ENCODE assay signal across 30 mouse cellular contexts in the genomic region with DNA sequence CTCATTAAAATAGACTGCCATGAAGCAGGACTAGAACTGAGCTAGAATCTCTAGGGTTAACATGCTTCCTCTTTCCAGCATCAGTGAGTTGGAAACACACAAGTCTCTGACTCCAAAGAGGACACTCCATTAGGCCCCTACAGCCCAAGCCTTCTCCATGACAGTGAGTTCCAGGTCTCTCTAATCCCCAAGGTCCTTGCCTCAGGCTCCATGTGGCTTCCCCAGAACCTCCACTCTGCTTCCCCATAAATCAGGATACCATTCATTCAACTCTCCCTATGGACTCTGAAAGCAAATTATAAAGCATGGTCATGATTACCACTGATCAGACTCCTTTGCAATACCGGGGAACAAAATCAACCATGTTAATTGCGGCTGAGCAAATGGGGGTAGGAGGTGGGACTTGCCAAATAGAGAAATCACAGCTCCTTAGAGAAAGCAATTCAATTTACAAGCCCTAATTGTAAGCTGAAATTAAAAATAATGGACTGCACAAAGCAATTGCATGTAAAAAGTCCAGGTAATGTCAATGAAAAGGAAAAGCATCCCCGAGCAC.
A peak's percentile ranks its signal among the peaks of the same experiment; 100 is the strongest.
DNase-seq lines count a peak whose midpoint lies in the region; ATAC-seq and TF ChIP-seq lines count a peak whose summit lies in the region.
"Had no signal": no experiment of that assay in that cellular context is flagged by ENCODE, and none has a peak within 500 bp of the region (broad histone marks: within the 10 kb centered on the region; RNA-seq: fewer than 3 reads in every experiment).

No protein-coding gene starts in this region.

- no peak overlapping the region for H3K9ac ChIP-seq in forebrain, embryonic 14.5 days (ENCODE audit: low read length)
- no peak overlapping the region for H3K9ac ChIP-seq in forebrain, embryonic 16.5 days (replicated peaks; ENCODE audit: low read depth, low read length)
- no peak overlapping the region for H3K9ac ChIP-seq in hindbrain, embryonic 14.5 days
- no peak overlapping the region for H3K9ac ChIP-seq in hindbrain, embryonic 11.5 days (ENCODE audit: low read depth, low read length)
- no peak overlapping the region for H3K9ac ChIP-seq in neural tube, embryonic 12.5 days
- H3K9ac ChIP-seq: embryonic facial prominence, embryonic 13.5 days; embryonic facial prominence, embryonic 15.5 days; forebrain, embryonic 12.5 days; forebrain, embryonic 15.5 days had no signal

- ATAC-seq in forebrain, embryonic 14.5 days, result no peak
- ATAC-seq in forebrain, embryonic 16.5 days, result no peak
- 0 out of 2 replicates have a peak, but pooled peaks have one; percentile 37 for ATAC-seq in hindbrain, embryonic 14.5 days (ENCODE audit: low FRiP score)
- no peak for ATAC-seq in hindbrain, embryonic 11.5 days (ENCODE audit: low FRiP score)
- ATAC-seq in neural tube, embryonic 12.5 days (ENCODE audit: low FRiP score, low read depth), result peak; percentile 17; the same call in 1 of the 2 replicates
- ATAC-seq: activated CD4-positive, CD25-positive, alpha-beta regulatory T cell, adult 4 months; CD4-positive, CD25-positive, alpha-beta regulatory T cell, adult 4 months; forebrain, embryonic 15.5 days; Patski had no signal

- WGBS in forebrain, embryonic 14.5 days, result 35% methylated on average over 3 of the region's 3 CpGs
- WGBS in forebrain, embryonic 16.5 days, result 33% methylated on average over 3 of the region's 3 CpGs
- WGBS in hindbrain, embryonic 14.5 days, result 63% methylated on average over 3 of the region's 3 CpGs
- WGBS in hindbrain, embryonic 11.5 days, result 87% methylated on average over 3 of the region's 3 CpGs
- WGBS in neural tube, embryonic 12.5 days, result 63% methylated on average over 3 of the region's 3 CpGs

- DNase-seq in forebrain, embryonic 14.5 days (ENCODE audit: low spot score), result peak; percentile 16
- DNase-seq in hindbrain, embryonic 14.5 days (ENCODE audit: low spot score), result no peak
- no peak for DNase-seq in hindbrain, embryonic 11.5 days (ENCODE audit: low spot score)
- no peak for DNase-seq in neural tube, embryonic 10.5 days (ENCODE audit: extremely low spot score, low spot score)
- DNase-seq in brain, embryonic 14.5 days (ENCODE audit: low read depth), result peak; percentile 57
- no peak for DNase-seq in right cerebral cortex, postnatal 10 days (ENCODE audit: low spot score in 2 of 2)
- DNase-seq: adrenal gland, adult 8-10 months; adrenal gland, postnatal 14 days; adrenal gland, postnatal 36 days; B cell, adult 2 months; cerebellum, adult 11 months; cerebellum, adult 18-20 months; cerebellum, adult 8-10 months; cerebellum, adult 9-11 months; cerebellum, postnatal 14 days; cerebellum, postnatal 36 days; embryo, embryonic 11 days had no signal

- H3K27ac ChIP-seq in forebrain, embryonic 14.5 days (ENCODE audit: low read depth, low read length), result no peak overlapping the region
- H3K27ac ChIP-seq in forebrain, embryonic 16.5 days (ENCODE audit: low read length), result no peak overlapping the region
- H3K27ac ChIP-seq in hindbrain, embryonic 14.5 days, result no peak overlapping the region
- no peak overlapping the region for H3K27ac ChIP-seq in hindbrain, embryonic 11.5 days (ENCODE audit: low read depth, low read length)
- H3K27ac ChIP-seq in neural tube, embryonic 12.5 days, result no peak overlapping the region
- H3K27ac ChIP-seq: embryonic facial prominence, embryonic 13.5 days; embryonic facial prominence, embryonic 15.5 days; forebrain, embryonic 10.5 days; forebrain, embryonic 12.5 days; forebrain, embryonic 15.5 days had no signal

- no peak for TF ChIP-seq POLR2A in brain, embryonic 14.5 days (IDR thresholded peaks at IDR 0.05; ENCODE audit: borderline replicate concordance, extremely low read depth, insufficient read depth, insufficient read length, poor library complexity, severe bottlenecking)

- H3K27me3 ChIP-seq in forebrain, embryonic 14.5 days (replicated peaks; ENCODE audit: control insufficient read depth, insufficient read depth, low read length), result no peaks in the 10 kb centered on the region
- H3K27me3 ChIP-seq in forebrain, embryonic 16.5 days (replicated peaks; ENCODE audit: control insufficient read depth, insufficient read depth, low read length), result no peaks in the 10 kb centered on the region
- no peaks in the 10 kb centered on the region for H3K27me3 ChIP-seq in hindbrain, embryonic 14.5 days (ENCODE audit: control insufficient read depth, insufficient read depth, low read length)
- no peaks in the 10 kb centered on the region for H3K27me3 ChIP-seq in hindbrain, embryonic 11.5 days (ENCODE audit: control insufficient read depth, insufficient read depth, low read length)
- no peaks in the 10 kb centered on the region for H3K27me3 ChIP-seq in neural tube, embryonic 12.5 days (replicated peaks)
- H3K27me3 ChIP-seq: CH12.LX; embryonic facial prominence, embryonic 13.5 days; embryonic facial prominence, embryonic 15.5 days; forebrain, embryonic 12.5 days; forebrain, embryonic 15.5 days; Patski had no signal

- no peak overlapping the region for H3K4me2 ChIP-seq in forebrain, embryonic 14.5 days (ENCODE audit: low read length)
- no peak overlapping the region for H3K4me2 ChIP-seq in forebrain, embryonic 16.5 days (ENCODE audit: low read length)
- no peak overlapping the region for H3K4me2 ChIP-seq in hindbrain, embryonic 14.5 days (replicated peaks)
- no peak overlapping the region for H3K4me2 ChIP-seq in hindbrain, embryonic 11.5 days (replicated peaks; ENCODE audit: low read depth, low read length)
- H3K4me2 ChIP-seq in neural tube, embryonic 12.5 days (replicated peaks), result no peak overlapping the region
- H3K4me2 ChIP-seq: embryonic facial prominence, embryonic 13.5 days; embryonic facial prominence, embryonic 15.5 days; forebrain, embryonic 12.5 days; forebrain, embryonic 15.5 days had no signal

- peaks cover 3% of the 10 kb centered on the region; the same call in 1 of the 2 replicates for H3K4me1 ChIP-seq in forebrain, embryonic 14.5 days (ENCODE audit: control insufficient read depth, insufficient read depth, low read length)
- H3K4me1 ChIP-seq in forebrain, embryonic 16.5 days (replicated peaks; ENCODE audit: control insufficient read depth, insufficient read depth, low read length), result no peaks in the 10 kb centered on the region
- H3K4me1 ChIP-seq in hindbrain, embryonic 14.5 days (replicated peaks; ENCODE audit: control insufficient read depth, insufficient read depth, low read length), result no peaks in the 10 kb centered on the region
- no peaks in the 10 kb centered on the region for H3K4me1 ChIP-seq in hindbrain, embryonic 11.5 days (replicated peaks; ENCODE audit: control insufficient read depth, insufficient read depth, low read length)
- no peaks in the 10 kb centered on the region for H3K4me1 ChIP-seq in neural tube, embryonic 12.5 days
- H3K4me1 ChIP-seq: embryonic facial prominence, embryonic 13.5 days; embryonic facial prominence, embryonic 15.5 days; forebrain, embryonic 10.5 days; forebrain, embryonic 12.5 days; forebrain, embryonic 15.5 days had no signal

- H3K9me3 ChIP-seq in forebrain, embryonic 14.5 days (replicated peaks; ENCODE audit: control insufficient read depth, low read length), result no peaks in the 10 kb centered on the region
- H3K9me3 ChIP-seq in forebrain, embryonic 16.5 days (ENCODE audit: control insufficient read depth, low read length), result no peaks in the 10 kb centered on the region
- no peaks in the 10 kb centered on the region for H3K9me3 ChIP-seq in hindbrain, embryonic 14.5 days (ENCODE audit: control insufficient read depth, low read length)
- no peaks in the 10 kb centered on the region for H3K9me3 ChIP-seq in hindbrain, embryonic 11.5 days (ENCODE audit: control insufficient read depth, low read length)
- no peaks in the 10 kb centered on the region for H3K9me3 ChIP-seq in neural tube, embryonic 12.5 days
- H3K9me3 ChIP-seq: embryonic facial prominence, embryonic 13.5 days; embryonic facial prominence, embryonic 15.5 days; forebrain, embryonic 10.5 days; forebrain, embryonic 12.5 days; forebrain, embryonic 15.5 days; G1E had no signal

- no peak overlapping the region for H3K4me3 ChIP-seq in forebrain, embryonic 14.5 days (ENCODE audit: low read depth, low read length)
- H3K4me3 ChIP-seq in forebrain, embryonic 16.5 days (replicated peaks; ENCODE audit: low read length), result no peak overlapping the region
- H3K4me3 ChIP-seq in hindbrain, embryonic 14.5 days (replicated peaks; ENCODE audit: low read length), result no peak overlapping the region
- no peak overlapping the region for H3K4me3 ChIP-seq in hindbrain, embryonic 11.5 days (ENCODE audit: low read depth, low read length)
- H3K4me3 ChIP-seq in neural tube, embryonic 12.5 days, result no peak overlapping the region
- H3K4me3 ChIP-seq: embryonic facial prominence, embryonic 13.5 days; embryonic facial prominence, embryonic 15.5 days; erythroblast, embryonic 14.5 days; forebrain, embryonic 10.5 days; forebrain, embryonic 12.5 days; forebrain, embryonic 15.5 days had no signal

- TF ChIP-seq CTCF in brain, embryonic 14.5 days (IDR thresholded peaks at IDR 0.05; ENCODE audit: borderline replicate concordance, extremely low read depth, insufficient read depth, insufficient read length), result no peak

- H3K36me3 ChIP-seq in forebrain, embryonic 14.5 days (ENCODE audit: control insufficient read depth, insufficient read depth, low read length), result no peaks in the 10 kb centered on the region
- H3K36me3 ChIP-seq in forebrain, embryonic 16.5 days (ENCODE audit: control insufficient read depth, insufficient read depth), result no peaks in the 10 kb centered on the region
- no peaks in the 10 kb centered on the region for H3K36me3 ChIP-seq in hindbrain, embryonic 14.5 days (replicated peaks; ENCODE audit: control insufficient read depth, insufficient read depth)
- H3K36me3 ChIP-seq in hindbrain, embryonic 11.5 days (ENCODE audit: control insufficient read depth, insufficient read depth, low read length), result no peaks in the 10 kb centered on the region
- H3K36me3 ChIP-seq in neural tube, embryonic 12.5 days, result no peaks in the 10 kb centered on the region
- H3K36me3 ChIP-seq: embryonic facial prominence, embryonic 13.5 days; embryonic facial prominence, embryonic 15.5 days; forebrain, embryonic 10.5 days; forebrain, embryonic 12.5 days; forebrain, embryonic 15.5 days; G1E had no signal

Comparison
In these comparisons a context has a peak if more than half of its experiments do, and no peak if none do; other contexts are left out.
1. ATAC-seq: peak in hindbrain, embryonic 14.5 days (single experiment) and neural tube, embryonic 12.5 days (single experiment); none in forebrain, embryonic 14.5 days (single experiment), forebrain, embryonic 16.5 days (single experiment) and hindbrain, embryonic 11.5 days (single experiment).
2. DNase-seq: peak in forebrain, embryonic 14.5 days (single experiment) and brain, embryonic 14.5 days (single experiment); none in hindbrain, embryonic 14.5 days (single experiment), hindbrain, embryonic 11.5 days (single experiment), neural tube, embryonic 10.5 days (single experiment) and right cerebral cortex, postnatal 10 days (0 of 2).